Mouse (Mus musculus) cerebellum, adult 9-11 months (tissue): ENCODE measurements at regions not wholly inside any gene's neighbourhood (a gene's known extent, or its start where the extent isn't known, plus 50 kb on each side); places are given as distances from the start of the nearest gene placed in this dataset.

Experiments
- DNase-seq: peaks from one replicate; pipeline ENCODE4 v3.0.0; 2022

DNA sequence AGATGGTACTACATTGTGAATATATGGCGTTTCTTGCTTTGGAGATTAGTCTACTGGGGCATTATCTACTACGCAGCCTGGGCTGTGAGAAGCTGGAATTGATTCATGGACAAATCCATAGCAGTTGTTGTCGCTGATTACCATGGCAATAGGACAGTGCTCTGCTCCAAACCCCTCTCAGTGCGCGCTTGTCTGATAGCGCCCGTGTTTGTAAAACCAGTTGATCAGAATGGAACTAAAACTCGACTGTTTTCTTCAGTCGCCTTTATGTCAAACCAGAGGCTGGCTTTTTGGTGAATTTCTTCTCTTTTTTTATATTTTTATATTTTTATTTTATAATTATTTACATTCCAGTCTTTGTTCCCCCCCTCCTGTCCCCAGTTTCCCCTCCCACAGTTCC, 138.5 kb upstream of the Gm5148 start:
- no peak for DNase-seq

DNA sequence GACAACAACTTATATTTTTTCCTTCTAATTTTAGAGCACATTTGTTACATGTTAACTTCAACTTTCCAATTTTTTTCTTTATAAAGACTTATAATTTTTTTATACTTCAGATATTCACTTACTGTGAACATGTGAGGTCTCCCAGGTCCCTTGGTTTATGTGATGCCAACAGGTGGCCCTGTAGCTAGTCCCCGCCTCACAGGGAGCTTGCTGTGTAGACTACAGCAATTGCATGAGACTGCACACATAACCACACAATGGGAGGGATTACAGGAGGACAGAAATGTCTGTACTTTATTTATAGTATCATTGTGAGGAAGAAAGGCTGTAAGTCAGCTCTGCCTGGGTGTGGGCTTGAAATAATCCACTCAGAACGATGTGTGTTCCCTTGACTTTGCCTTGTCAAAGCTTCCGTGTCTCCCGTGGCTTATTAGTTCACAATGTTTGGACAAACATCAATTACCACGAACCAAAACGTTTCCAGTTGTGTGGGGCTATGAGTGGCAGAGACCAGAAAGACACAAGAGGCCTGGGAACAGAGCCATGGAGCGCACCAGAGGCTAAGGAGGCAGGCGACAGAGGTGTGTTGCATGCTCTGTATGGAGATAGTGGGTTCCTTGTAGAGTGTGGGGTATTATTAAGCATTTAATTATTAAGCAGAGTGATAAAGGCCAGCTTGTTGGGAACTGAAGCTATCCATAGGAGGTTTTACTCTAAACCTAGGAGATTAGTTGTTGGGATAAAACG, 136.6 kb upstream of the Gm5148 start:
- DNase-seq: no peak

DNA sequence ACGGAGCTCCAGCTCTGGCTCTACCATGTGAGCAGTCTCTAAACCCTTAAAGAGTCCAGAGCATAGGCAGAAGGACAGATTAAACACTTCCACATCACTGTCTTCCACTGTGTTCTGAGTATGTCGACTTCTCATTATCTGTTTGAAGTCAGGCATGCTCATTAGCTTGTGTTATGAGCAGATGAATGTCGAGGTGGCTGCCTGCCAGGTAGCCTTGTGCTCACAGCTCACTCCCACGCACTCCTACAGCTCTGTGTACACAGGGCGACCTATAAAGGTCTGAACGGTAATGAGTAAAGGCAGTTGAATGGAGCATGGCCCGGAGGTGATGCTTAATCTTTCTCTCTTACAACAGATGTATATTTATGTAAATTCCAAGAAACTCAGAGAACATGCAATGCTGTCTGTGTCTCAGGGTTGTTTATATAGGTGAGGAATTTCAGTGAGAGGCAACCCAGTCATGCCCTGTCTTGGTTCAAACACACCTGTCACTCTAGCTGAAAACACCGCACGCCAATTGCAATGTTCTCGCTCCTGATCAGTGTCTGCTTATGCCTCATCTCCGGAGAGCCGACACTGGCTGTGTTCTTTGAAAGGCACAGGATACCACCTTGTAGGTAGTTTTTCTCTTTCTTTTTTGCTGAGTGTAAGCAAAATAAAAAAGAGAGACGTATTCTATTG, 135.9 kb upstream of the Gm5148 start:
- DNase-seq: peak; percentile 90

DNA sequence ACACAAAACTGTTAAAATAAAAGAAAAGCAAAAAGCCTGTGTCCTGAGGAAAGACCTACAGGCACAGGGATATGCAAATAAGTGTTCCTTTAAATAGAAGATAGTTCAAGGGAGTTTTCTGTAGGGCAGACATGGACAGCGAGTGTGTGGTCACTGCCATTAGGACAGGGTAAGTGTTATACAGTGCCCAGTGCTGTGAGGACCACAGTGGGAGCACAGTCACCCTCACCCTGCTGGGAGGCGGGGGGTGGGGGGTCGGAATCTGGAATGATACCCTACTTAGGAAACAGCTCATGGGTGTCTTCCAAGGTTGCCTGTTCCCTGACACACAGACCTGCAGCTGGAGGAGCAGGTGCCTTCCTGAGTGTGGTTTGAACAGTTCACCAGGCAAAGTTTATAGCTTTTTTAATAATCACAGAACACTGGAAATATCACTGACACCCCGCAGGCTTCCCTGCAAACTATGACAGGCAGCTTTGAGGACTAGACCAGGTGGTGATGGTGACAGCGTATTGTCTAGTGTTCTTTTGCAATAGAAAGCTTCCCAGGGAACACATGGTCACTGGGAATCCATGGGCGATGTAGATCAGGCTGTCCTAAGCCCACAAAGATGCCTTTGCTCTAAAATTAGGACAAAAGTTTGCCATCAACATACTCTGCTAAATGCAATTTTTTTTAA, 134.5 kb upstream of the Gm5148 start:
- DNase-seq: no peak

DNA sequence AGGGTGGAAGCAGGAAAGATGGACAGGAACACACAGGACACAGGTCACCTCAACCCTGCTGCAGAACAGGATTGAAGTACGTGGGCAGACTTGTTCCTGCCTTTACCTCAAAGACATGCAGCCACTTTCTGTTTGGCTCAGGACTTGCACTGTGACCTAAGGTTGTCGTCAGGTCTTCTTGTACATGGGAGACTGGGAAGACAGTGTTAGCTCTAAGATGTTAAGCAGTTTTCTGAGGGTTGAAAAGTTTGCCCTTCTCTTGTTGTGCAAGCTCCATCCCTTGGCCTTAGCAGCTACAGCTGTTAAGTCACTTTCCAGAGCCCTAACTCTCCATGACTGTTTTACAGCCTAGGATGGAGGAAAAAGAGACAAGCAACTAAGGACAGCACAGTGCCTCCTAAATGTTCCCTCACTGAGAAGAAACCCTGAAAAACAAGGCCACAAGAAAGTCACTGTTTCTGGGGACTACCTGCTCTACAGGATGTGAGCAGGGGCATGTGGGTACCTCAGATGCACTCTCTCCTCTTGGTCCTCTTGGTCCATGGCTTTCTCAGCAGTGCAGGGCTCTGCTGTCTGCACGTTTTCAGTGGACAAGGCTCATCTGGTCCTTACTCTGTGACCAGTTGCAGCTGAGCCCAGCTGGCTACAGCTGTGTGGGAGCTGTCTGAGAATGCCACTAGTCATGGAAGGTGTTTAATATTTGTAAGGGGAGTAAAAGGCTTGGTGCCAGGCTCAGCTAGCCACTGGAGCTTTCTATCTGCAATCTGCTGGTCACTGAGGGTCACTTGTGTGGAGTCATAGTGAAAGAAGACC, 122.1 kb upstream of the Gm5148 start:
- no peak for DNase-seq

DNA sequence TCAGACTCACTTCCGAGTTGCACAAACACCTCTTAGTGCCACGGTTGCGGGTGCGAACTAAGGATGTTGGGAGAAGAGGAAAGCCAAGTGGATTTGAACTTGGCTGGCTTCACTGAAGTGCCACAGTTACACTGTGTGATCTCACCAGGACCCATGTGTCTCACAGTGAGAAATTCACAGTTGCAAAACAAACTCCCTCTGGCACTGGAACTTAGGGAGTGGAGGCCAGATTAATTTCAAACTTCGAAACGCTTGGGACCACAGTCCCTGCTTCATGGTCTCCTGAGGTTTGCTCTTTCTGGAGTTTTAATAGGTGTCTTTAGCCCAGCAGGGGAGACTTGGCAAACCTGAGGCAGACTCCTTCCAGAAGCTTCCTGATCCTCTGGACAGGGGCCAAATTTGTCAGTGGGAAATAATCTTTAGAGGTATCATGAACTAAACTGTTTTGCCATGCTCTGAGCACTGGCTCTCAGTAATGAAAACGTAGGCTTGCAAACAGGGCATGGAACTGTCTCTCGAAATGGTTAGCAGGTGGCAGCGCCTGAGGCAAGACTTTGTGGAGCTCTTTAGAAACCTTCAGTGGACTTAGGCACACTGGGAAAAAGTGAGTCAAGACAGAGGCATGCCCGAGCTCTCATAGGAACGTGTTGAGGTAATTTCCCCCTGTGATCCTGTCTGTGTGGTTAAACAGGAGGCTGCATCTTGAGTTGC, 121.2 kb upstream of the Gm5148 start:
- no peak for DNase-seq

DNA sequence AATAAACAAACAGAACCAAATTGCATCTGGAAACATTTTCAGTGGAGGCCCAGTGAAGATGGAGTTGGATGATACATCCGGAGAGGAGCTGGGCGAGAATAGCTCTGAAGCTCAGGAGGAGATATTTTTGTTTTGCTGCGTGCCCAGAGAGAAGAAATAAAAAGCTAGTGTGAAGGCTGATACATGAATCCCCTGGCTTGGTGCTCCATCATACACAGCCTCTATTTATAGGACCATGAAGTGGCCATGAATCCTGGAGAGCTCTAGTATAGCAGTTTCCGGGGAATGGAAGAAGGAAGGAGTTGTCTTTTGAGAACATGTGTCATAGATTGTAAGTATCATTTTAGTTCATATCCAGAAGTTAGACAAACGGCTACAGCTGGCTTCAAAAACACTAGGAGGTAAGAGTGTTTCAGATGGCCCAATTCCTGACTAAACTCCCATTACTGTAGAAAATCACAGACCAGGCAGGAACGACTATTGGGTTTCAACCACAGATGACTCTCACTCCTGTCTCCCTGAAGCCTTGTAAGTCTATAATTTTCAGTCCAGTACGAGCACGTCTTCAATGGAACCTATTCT, 120.5 kb upstream of the Gm5148 start:
- DNase-seq: no peak

DNA sequence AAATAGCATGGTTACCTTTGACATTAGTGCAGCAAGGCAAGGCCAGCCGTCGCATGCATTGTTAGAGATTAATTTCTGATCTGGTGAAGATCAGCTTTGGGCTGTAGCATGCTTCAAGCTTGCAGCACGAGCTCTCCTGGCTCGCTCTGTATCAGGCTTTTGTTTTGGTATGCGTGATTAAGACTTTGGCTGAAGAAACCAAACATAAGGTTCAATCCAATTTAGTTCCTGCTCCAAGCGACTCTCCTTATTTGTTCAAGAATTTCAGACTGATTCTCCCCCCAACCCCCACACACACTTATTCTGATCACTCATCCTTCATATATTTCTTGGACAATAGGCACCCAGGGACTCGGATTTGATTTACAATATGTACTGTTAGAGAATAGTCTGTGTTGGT, 118.0 kb upstream of the Gm5148 start:
- no peak for DNase-seq

DNA sequence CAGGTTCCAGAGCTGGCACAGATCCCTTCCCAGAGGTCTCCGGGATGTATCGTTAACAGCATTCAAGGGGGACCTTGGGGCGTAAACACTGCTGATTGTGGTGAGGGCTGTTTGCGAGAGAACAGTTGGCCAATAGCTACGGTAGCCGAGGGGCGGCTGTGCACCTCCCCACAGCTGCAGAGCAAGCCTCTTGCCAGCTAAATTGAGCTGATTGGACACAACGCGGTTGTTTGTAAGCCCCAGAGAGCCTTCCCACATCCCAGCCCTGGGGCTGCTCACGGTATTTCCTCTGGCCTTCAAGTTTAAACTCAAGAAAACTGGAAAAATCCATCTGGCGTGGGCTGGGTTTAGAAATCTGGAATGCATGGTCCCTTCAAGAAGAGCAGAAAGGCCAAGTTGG, 114.6 kb upstream of the Gm5148 start:
- DNase-seq: no peak

DNA sequence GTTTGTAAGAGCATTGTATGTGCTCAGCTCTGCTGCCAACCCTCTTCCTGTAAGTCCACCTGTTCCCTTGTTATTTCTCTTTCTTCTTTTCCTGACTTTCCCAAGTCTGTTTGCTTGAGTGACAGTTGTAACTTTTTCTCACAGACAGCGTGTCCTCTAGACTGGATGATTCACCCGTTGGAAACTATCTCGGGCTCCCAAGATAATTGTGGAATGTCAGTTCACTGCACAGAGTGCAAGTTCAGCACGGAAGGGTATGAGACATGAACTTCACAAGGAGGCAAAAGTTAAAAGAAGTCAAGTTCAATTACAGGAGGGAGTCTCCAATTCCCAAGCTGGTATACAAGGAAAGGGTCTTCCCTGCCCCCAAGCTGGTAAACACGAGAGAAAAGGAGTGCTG, 112.5 kb upstream of the Gm5148 start:
- DNase-seq: no peak

DNA sequence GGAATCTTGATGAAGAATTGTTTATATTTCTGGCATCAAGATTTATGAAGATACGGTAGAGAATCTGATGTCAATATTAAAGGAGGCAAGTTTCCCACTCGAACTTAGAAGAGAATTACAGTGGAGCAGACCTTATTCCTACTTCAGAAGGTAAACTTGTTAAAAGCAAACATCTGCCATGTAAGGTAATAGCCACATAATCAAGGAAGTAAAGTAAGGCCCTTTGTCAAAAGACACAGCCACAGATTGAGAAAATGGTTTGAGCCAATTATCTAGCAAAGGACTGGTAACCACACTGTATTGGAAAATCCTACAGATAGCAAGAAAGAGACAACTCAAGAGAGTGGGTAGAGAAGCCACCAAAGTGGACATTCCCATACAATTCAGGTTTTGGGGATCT, 111.4 kb upstream of the Gm5148 start:
- DNase-seq: no peak

DNA sequence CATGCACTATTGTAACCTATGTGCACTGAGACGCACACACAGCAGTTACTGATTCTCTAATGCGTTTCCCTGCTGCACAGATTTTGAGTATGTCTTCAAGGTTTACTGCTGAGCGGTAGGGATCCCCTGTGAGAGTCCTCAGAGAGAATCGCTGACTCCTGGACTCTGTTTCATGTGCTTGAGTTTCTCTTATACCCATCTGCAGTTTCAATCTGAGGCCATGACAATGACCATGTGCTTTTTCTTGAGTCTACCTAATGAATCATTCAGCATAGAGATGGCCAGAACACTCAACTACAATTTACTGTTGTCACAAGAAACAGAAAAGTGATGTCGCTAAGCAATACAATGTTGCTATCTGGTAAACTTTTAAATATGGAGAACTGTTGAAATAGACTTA, 110.8 kb upstream of the Gm5148 start:
- no peak for DNase-seq

DNA sequence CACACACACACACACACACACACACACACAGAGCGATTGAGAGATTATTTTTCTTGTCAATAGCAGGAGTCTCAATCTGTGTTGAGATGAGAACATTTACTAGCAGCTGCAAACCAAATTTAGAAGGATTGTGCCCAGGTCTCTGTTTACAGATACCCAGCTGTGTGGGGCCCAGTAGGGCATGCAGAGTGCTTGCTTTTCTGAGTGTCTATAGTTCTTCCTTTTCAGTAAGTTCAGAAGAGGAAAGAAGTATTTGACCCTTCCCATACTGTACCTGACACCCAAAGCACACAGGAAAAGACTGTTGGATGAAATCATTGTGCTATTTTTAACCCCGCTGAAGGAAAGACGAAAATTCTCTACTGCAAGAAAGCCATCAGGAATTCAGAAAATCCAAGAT, 110.3 kb upstream of the Gm5148 start:
- DNase-seq: no peak

DNA sequence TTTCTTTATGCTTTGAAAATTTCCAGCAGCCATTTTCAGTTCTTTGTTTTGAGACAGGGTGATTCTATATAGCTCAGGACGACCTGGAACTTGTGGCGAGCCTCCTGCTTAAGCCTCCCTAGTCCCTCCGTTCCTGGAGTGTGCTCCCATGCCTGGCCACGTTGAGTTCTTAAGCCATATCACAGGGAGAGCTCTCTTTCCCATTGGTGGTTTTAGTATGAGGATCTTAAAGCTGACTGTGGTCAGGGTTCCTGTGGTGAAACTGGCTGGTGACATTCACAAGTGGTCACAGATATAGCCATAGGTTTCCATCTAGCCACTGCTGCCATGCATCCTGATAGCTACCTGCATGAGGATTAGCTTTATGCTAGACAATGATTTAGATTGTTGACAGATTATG, 109.1 kb upstream of the Gm5148 start:
- no peak for DNase-seq

DNA sequence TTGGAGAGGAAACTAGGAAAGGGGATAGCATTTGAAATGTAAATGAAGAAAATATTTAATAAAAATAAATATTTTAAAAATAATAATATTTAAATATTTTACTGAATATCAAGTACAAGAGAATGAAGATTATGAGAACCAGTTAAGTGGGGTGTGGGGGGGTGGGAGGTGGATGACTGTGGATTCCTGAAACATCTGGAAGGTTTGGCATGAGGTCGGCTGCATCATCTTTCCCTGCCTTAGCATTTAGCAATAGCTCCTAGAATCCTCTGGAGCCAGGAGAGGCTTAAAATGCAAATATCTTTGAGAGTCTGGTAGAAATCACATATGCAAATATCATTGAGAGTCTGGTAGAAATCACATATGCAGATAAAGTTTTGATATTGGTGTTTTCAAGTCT, 103.3 kb upstream of the Gm5148 start:
- no peak for DNase-seq

DNA sequence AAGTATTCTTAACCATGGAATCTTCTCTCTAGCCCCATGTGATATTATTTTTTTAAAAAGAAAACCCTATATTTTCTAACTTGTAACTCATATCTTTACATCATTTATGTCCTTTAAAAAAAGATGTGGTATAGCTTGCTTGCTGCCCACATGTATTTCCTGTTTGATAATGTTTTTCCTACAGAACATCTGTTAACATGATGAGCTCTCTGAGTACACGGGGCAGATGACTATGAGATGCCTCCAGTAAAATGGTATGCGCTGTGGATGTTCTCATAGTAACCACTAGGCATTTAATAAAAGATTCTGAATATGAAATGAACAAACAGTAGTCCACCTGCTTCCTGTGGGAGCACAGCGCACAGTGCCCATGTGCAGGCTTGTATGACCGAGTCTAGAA, 101.3 kb upstream of the Gm5148 start:
- DNase-seq: no peak

DNA sequence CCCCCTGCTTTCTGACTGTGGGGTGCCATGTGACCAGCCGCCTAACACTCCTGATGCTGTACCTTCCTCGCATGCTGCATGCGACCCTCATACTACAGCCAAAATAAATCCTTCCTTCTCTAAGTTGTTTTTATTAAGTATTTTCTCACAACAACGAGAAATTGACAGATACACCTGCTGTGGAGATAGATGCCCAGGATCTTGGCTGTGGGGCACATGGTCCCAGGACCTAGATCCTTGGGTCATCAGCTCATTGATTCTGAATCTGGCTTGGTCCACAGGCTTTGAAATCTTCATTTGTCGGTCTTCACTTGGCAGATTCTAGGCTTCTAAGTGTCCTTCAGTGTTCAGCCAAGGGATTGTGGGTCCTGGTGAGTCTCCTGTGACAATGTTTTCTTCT, 100.4 kb upstream of the Gm5148 start:
- no peak for DNase-seq

DNA sequence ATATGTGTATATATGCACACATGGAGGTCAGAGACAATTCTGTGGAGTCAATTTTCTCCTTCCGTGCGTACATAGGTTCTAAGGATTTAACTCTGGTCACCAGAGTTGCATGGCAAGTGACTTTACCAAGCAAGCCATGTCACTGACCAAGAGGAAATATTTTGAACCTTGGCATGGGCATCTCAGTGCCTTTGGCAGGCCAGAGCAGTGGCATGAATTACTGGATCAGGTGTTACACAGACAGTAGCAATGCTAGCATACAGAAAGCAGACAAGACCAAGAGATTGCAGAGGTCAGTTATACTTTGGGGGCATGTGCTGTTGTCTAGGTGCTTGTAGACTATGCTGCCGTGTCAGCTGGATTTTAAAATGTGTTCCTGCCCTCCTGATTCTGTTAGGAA, 95.2 kb upstream of the Gm5148 start:
- DNase-seq: no peak

DNA sequence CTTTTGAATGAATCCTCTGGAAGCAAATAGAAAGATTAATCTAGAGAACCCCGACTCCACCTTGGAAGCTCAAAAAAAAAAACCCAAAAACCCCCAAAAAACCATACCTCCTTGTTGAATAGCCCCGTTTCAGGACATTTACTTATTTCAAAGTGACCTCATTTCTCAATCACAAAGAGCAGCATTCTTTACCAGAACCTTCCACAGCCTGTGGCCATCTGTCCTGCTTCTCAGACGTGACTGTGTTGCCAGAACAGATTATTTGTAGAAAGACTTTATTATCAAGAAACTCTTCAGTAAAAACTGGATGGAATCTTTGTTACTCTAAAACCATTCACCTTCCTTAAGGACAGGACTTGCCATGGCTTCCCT, 93.1 kb upstream of the Gm5148 start:
- DNase-seq: peak; percentile 28

DNA sequence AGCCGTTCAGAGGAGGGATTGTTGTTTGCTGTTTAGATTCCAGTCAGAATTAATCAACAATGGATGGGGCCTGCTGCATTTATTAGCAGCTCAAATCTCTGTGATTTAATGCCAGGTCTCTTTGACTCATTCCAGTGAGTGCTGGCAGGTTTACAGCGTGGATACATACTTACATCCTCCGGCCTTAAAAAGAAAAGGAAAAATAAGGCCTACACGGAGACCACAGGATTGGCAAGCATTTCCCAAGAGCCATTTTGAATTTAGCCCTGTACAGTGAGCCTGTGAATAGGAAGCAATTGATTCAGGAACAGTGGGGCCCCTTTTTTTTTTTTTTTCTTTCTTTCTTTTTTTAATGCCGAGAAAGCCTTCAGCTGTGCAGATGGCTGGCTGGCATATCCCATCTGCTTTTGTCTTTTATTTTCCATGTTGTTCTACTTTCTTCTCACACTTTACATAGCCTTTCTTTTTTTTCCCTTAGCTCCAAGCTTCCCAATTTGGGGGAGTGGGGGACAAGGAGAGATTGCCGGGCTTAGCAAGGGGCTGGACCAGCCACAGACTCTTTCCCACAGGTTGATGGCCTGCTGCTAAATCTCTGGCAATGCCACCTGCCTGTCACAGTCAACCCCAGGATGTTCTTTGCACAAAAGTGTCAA, 92.6 kb upstream of the Gm5148 start:
- DNase-seq: peak; percentile 41

DNA sequence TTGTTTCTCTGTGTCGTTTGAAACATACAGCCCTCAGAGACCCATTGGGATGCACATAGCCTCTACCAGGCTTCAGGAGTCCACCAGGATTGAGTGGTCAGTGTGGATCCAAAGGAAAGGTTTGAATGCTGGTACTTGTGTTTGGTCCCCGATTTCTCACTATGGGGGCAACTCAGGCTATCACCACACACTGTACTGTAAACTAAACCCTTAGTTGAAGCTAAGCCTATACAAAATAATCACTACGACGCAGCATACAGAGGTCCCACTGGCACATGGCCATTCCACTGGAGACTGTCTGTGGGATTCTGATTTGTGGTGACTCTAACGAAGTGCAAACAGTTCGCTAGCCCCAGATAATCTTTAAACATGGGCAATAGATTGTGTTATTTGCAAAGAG, 91.5 kb upstream of the Gm5148 start:
- no peak for DNase-seq

DNA sequence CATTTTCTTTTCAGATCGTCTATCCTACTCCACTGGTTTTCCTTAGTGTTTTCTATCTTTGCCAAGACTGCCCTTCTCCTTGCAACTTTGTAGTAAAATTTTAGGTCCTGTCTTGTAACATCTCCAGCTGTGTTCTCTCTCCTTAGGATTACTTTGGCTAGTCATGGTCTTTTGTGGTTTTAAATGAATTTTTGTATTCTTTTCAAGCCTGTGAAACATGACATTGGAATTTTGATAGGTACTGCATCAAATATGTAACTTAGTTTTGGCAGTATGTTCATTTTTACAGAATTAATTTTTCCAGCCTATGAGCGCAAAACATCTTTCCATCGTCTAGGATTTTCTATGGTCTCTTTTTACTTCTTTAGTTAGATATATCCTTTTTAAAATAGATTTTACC, 88.6 kb upstream of the Gm5148 start:
- no peak for DNase-seq
